Mouse (Mus musculus) induced T-regulatory cell, adult 2 months (primary cell): Measurements from ENCODE around the gene Glcci1.
A peak's percentile ranks its signal among the peaks of the same experiment; 100 is the strongest.

Source experiments
- DNase-seq: peaks from one replicate; pipeline ENCODE4 v3.0.0-alpha.2; 2012; ENCODE audit warnings: low read depth

Gene Glcci1

GRCm38 (mm10) chr6:8509551-8509950, at the start of gene Glcci1:
TSS of gene Glcci1 (plus strand) at chr6:8509600.
- peak; percentile 87 for DNase-seq

GRCm38 (mm10) chr6:8462447-8462846, 47.0 kb upstream of the Glcci1 start:
- DNase-seq = no peak

GRCm38 (mm10) chr6:8465388-8465787, 44.0 kb upstream of the Glcci1 start:
- DNase-seq = no peak

- DNase-seq = no peak
These were observed 43.4 kb upstream of the Glcci1 start for GRCm38 (mm10) chr6:8465985-8466384.

GRCm38 (mm10) chr6:8467667-8468337, 41.6 kb upstream of the Glcci1 start:
- no peak for DNase-seq

- DNase-seq = no peak
These were observed 39.5 kb upstream of the Glcci1 start for GRCm38 (mm10) chr6:8469918-8470317.

- no peak for DNase-seq
These were observed 37.3 kb upstream of the Glcci1 start for GRCm38 (mm10) chr6:8472125-8472524.

- no peak for DNase-seq
These were observed 36.5 kb upstream of the Glcci1 start for GRCm38 (mm10) chr6:8472915-8473314.

- DNase-seq = no peak
These were observed 35.9 kb upstream of the Glcci1 start for GRCm38 (mm10) chr6:8473498-8473897.

GRCm38 (mm10) chr6:8474316-8474715, 35.1 kb upstream of the Glcci1 start:
- no peak for DNase-seq

- no peak for DNase-seq
These were observed 34.6 kb upstream of the Glcci1 start for GRCm38 (mm10) chr6:8474820-8475219.

GRCm38 (mm10) chr6:8479176-8479575, 30.2 kb upstream of the Glcci1 start:
- no peak for DNase-seq

GRCm38 (mm10) chr6:8484437-8485275, 24.7 kb upstream of the Glcci1 start:
- DNase-seq = no peak

- DNase-seq = peak; percentile 91
These were observed 23.8 kb upstream of the Glcci1 start for GRCm38 (mm10) chr6:8485414-8486175.

GRCm38 (mm10) chr6:8486391-8487043, 22.9 kb upstream of the Glcci1 start:
- DNase-seq = peak; percentile 23

- no peak for DNase-seq
These were observed 22.2 kb upstream of the Glcci1 start for GRCm38 (mm10) chr6:8487044-8487853.

GRCm38 (mm10) chr6:8488249-8488648, 21.2 kb upstream of the Glcci1 start:
- no peak for DNase-seq

- DNase-seq = no peak
These were observed 20.1 kb upstream of the Glcci1 start for GRCm38 (mm10) chr6:8489266-8489665.

GRCm38 (mm10) chr6:8489938-8490585, 19.3 kb upstream of the Glcci1 start:
- peak; percentile 52 for DNase-seq

- DNase-seq = no peak
These were observed 17.2 kb upstream of the Glcci1 start for GRCm38 (mm10) chr6:8492248-8492647.
